Mouse (Mus musculus) forebrain, embryonic 13.5 days (tissue): ENCODE data around the gene Rfx8. TPM values are rescaled to one million over a fixed set of nuclear protein-coding genes. Genes with fewer than 3 reads are reported as not detected.
"Not testable (repeated sequence)": the region's sequence is repeated elsewhere in the genome, so short reads cannot be mapped to it uniquely, and the experiment has no call there.

Experiments used
- ATAC-seq: fragments of 200-750 bp; cut with Nextera tagmentation; 2 replicates; pipeline ENCODE4 v1.8.0; 2017
- H3K27ac ChIP-seq: fragments of 300-500 bp; sonication (generic); 2 replicates; pipeline ENCODE4 v1.5.1; 2015; ENCODE audit warnings: inconsistent platforms, mild to moderate bottlenecking, moderate library complexity
- H3K27me3 ChIP-seq: fragments of 300-500 bp; sonication (generic); 2 replicates; pipeline ENCODE4 v1.6.1; 2015; ENCODE audit warnings: mild to moderate bottlenecking, inconsistent platforms
- H3K36me3 ChIP-seq: fragments of 300-500 bp; sonication (generic); 2 replicates; pipeline ENCODE4 v1.6.1; 2015; ENCODE audit warnings: mild to moderate bottlenecking, inconsistent platforms; ENCODE audit not compliant: poor library complexity, severe bottlenecking
- H3K4me1 ChIP-seq: fragments of 300-500 bp; sonication (generic); 2 replicates; pipeline ENCODE4 v1.6.1; 2015; ENCODE audit warnings: inconsistent platforms
- H3K4me2 ChIP-seq: fragments of 300-500 bp; sonication (generic); 2 replicates; pipeline ENCODE4 v1.6.1; 2015; ENCODE audit warnings: inconsistent platforms, mild to moderate bottlenecking, moderate library complexity
- H3K4me3 ChIP-seq: fragments of 300-500 bp; sonication (generic); 2 replicates; pipeline ENCODE4 v1.5.1; 2015; ENCODE audit warnings: mild to moderate bottlenecking, inconsistent platforms
- H3K9ac ChIP-seq: fragments of 300-500 bp; sonication (generic); 2 replicates; pipeline ENCODE4 v1.6.1; 2015; ENCODE audit warnings: mild to moderate bottlenecking, inconsistent platforms
- H3K9me3 ChIP-seq: fragments of 300-500 bp; sonication (generic); replicated peaks from 2 replicates; pipeline ENCODE4 v1.6.1; 2016; ENCODE audit warnings: inconsistent platforms
- WGBS: fragments of 180-500 bp; shearing (Covaris S2); methylation state at CpG from one replicate; pipeline ENCODE4 v1.1.7; 2015; 5-methylcytosine and 5-hydroxymethylcytosine counted together
- polyA plus RNA-seq: library from polyadenylated mRNA; unstranded; fragments of >200 nt; fragmentation: Nextera tagmentation; extraction: Ambion mirVana; gene quantifications from 2 replicates; pipeline ENCODE4 v1.2.1, GENCODE M21; 2015

Rfx8 gene
- polyA plus RNA-seq, 1 experiment from 2014 or later: 0.18 TPM

- Histone ChIP-seq H3K4me2 (no peak overlapping the region), H3K36me3 (no peaks in the 10 kb centered on the region), H3K27me3 (peaks cover 8% of the 10 kb centered on the region), H3K9me3 (peaks cover 3% of the 10 kb centered on the region; the same call in 1 of the 2 replicates), H3K27ac (no peak overlapping the region), H3K9ac (no peak overlapping the region), H3K4me1 (no peaks in the 10 kb centered on the region), H3K4me3 (no peak overlapping the region)
- WGBS: 87% methylated on average over 6 of the region's 6 CpGs
- ATAC-seq: no peak
Measured at GRCm38 (mm10) chr1:39656976-39657529, 63.7 kb downstream of the Rfx8 start.

DNA sequence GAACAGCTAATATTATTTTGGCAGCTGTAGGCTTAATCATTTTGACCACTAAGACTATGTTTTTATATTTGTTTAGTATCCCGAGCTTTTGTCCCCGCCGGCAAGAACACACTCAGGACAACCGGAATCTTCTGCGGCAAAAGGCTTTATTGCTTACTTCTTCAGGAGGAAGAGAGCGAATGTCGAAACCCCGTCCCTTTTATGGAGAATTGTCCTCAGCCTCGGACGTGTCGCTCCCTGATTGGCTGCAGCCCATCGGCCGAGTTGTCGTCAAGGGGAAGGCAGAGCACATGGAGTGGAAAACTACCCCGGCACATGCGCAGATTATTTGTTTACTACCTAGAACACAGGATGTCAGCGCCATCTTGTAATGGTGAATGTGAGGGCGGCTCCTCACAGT, 65.9 kb downstream of the Rfx8 start:
- WGBS: 92% methylated on average over 18 of the region's 18 CpGs
- not testable (repeated sequence) for H3K27ac ChIP-seq, H3K9ac ChIP-seq, H3K4me2 ChIP-seq, H3K9me3 ChIP-seq, H3K4me3 ChIP-seq, H3K36me3 ChIP-seq, ATAC-seq
- Histone ChIP-seq H3K4me1 (peaks cover 13% of the 10 kb centered on the region), H3K27me3 (peaks cover 26% of the 10 kb centered on the region)

- WGBS: 88% methylated on average over 4 of the region's 4 CpGs
- Histone ChIP-seq H3K36me3 (no peaks in the 10 kb centered on the region), H3K27me3 (peaks cover 40% of the 10 kb centered on the region), H3K9me3 (no peaks in the 10 kb centered on the region), H3K4me3 (no peak overlapping the region), H3K27ac (no peak overlapping the region), H3K4me1 (peaks cover 21% of the 10 kb centered on the region), H3K9ac (no peak overlapping the region), H3K4me2 (no peak overlapping the region)
- no peak for ATAC-seq
Measured at GRCm38 (mm10) chr1:39653028-39653427, 67.8 kb downstream of the Rfx8 start.

- 41% methylated on average over 9 of the region's 9 CpGs for WGBS
- Histone ChIP-seq H3K4me2 (peak within 1 kb of the TSS; percentile 99), H3K27ac (no peak within 1 kb of the TSS), H3K4me1 (peaks cover 25% of the 10 kb centered on the region), H3K9ac (peak within 1 kb of the TSS; percentile 68), H3K4me3 (peak within 1 kb of the TSS; percentile 58), H3K36me3 (no peaks in the 10 kb centered on the region), H3K27me3 (peaks cover 47% of the 10 kb centered on the region), H3K9me3 (no peaks in the 10 kb centered on the region)
- ATAC-seq: no peak
Measured at GRCm38 (mm10) chr1:39651241-39651548, 69.6 kb downstream of the Rfx8 start, which contains the start of gene Creg2. Gene Creg2 (minus strand): TSS chr1:39651474.

- H3K27me3 ChIP-seq: peaks cover 47% of the 10 kb centered on the region
- H3K27ac ChIP-seq: no peak overlapping the region
- no peaks in the 10 kb centered on the region for H3K9me3 ChIP-seq
- peak; percentile 64 for ATAC-seq
- H3K36me3 ChIP-seq: no peaks in the 10 kb centered on the region
- peak overlapping the region; percentile 68 for H3K9ac ChIP-seq
- peak overlapping the region; percentile 58 for H3K4me3 ChIP-seq
- under 1% methylated on average over 70 of the region's 73 CpGs for WGBS
- H3K4me1 ChIP-seq: peaks cover 31% of the 10 kb centered on the region
- H3K4me2 ChIP-seq: peak overlapping the region; percentile 99
Measured at GRCm38 (mm10) chr1:39650435-39651240, 70.2 kb downstream of the Rfx8 start.

- no peak; the same call in 1 of the 2 replicates for ATAC-seq
- 16% methylated on average over 17 of the region's 17 CpGs for WGBS
- H3K27ac ChIP-seq: no peak overlapping the region
Measured at GRCm38 (mm10) chr1:39649691-39650434, 70.9 kb downstream of the Rfx8 start.

DNA sequence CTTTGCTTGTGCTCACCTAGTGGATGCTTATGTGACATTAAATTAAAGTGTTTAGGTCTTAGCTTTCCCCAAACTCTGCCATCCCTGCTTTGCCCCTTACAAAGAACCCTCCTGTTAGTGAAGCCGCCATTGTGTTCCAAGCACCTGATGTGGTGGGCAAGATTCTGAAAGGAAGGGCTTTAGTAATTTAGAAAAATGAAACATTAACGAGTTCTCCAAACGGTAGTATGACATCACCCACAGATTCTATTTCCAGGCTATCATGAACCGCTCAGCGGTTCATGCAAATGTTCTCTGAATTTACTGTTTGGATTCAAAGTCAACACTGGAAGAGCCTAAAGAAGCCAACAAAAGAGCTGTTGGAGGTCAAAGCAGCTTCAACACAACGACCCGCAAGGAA, 72.2 kb downstream of the Rfx8 start:
- no peak for ATAC-seq
- no peaks in the 10 kb centered on the region for H3K36me3 ChIP-seq
- WGBS: 43% methylated on average over 7 of the region's 7 CpGs
- no peaks in the 10 kb centered on the region for H3K9me3 ChIP-seq
- no peak overlapping the region for H3K4me3 ChIP-seq
- H3K27ac ChIP-seq: no peak overlapping the region
- H3K4me2 ChIP-seq: no peak overlapping the region
- H3K4me1 ChIP-seq: peaks cover 32% of the 10 kb centered on the region
- no peak overlapping the region for H3K9ac ChIP-seq
- peaks cover 47% of the 10 kb centered on the region for H3K27me3 ChIP-seq

More at GRCm38 (mm10) chr1:39649691-39650434, 70.9 kb downstream of the Rfx8 start:
- Histone ChIP-seq H3K36me3 (no peaks in the 10 kb centered on the region), H3K4me3 (peak overlapping the region; percentile 58), H3K9ac (peak overlapping the region; percentile 68), H3K27me3 (peaks cover 47% of the 10 kb centered on the region), H3K4me2 (peak overlapping the region; percentile 99), H3K4me1 (peaks cover 32% of the 10 kb centered on the region), H3K9me3 (no peaks in the 10 kb centered on the region)

- Histone ChIP-seq H3K4me1 (peaks cover 31% of the 10 kb centered on the region), H3K36me3 (no peaks in the 10 kb centered on the region), H3K4me3 (no peak overlapping the region), H3K9ac (no peak overlapping the region; the same call in 1 of the 2 replicates), H3K27me3 (peaks cover 33% of the 10 kb centered on the region), H3K9me3 (no peaks in the 10 kb centered on the region), H3K27ac (peak overlapping the region; percentile 65), H3K4me2 (no peak overlapping the region)
- peak; percentile 52; the same call in 1 of the 2 replicates for ATAC-seq
- 29% methylated on average over 8 of the region's 8 CpGs for WGBS
Measured at GRCm38 (mm10) chr1:39645905-39646759, 74.7 kb downstream of the Rfx8 start.

DNA sequence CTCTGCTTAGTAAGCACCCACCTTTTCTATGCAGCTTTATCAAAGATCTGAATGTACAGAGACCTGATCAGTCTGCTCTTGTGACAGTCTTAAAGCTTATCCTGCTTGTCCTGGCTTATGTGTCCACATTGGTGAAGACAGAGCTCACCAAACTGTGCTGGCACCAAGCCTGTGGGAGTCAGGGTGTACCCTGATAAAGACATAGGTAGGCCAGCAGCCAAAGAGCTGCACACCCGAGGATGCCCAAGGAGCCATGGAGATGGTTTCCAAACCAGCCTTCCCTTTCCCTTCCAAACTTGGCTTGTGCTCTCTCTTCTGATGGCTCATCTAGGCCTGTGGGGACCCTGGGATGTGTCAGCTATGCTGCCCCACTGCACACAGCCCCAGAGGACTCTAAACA, 76.5 kb downstream of the Rfx8 start:
- no peak for ATAC-seq
- Histone ChIP-seq H3K4me2 (no peak overlapping the region), H3K9me3 (no peaks in the 10 kb centered on the region), H3K4me3 (no peak overlapping the region), H3K9ac (no peak overlapping the region), H3K4me1 (peaks cover 16% of the 10 kb centered on the region), H3K27ac (no peak overlapping the region), H3K27me3 (peaks cover 17% of the 10 kb centered on the region), H3K36me3 (no peaks in the 10 kb centered on the region)
- WGBS: 62% methylated on average over 1 of the region's 1 CpGs

- no peak overlapping the region for H3K4me2 ChIP-seq
- no peaks in the 10 kb centered on the region for H3K27me3 ChIP-seq
- H3K36me3 ChIP-seq: no peaks in the 10 kb centered on the region
- H3K9ac ChIP-seq: no peak overlapping the region
- no peak overlapping the region for H3K4me3 ChIP-seq
- H3K9me3 ChIP-seq: no peaks in the 10 kb centered on the region
- H3K4me1 ChIP-seq: peaks cover 14% of the 10 kb centered on the region
- no peak for ATAC-seq
- H3K27ac ChIP-seq: no peak overlapping the region
- 92% methylated on average over 7 of the region's 7 CpGs for WGBS
Measured at GRCm38 (mm10) chr1:39641667-39642066, 79.1 kb downstream of the Rfx8 start.

DNA sequence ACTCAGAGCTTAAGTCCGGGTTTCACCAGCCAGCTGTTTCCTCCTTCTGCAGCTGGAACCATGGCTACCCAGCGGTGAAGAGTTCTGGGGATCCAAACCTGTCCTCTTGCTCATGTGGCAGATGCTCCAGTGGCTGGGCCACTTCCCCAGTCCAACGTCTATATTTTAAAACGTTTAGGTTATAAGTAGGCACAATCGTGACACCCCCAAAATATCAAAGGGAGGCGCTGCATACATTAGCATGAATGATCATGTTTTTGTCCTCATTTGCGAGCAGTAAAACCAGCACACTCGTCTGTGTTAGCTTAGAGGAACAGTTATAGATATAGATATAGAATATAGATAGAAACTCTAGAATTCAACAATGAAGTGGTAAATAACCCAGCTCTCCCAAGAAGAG, 83.7 kb downstream of the Rfx8 start:
- Histone ChIP-seq H3K27ac (no peak overlapping the region), H3K27me3 (no peaks in the 10 kb centered on the region), H3K4me1 (peaks cover 6% of the 10 kb centered on the region; the same call in 1 of the 2 replicates), H3K4me3 (no peak overlapping the region), H3K4me2 (no peak overlapping the region), H3K36me3 (no peaks in the 10 kb centered on the region), H3K9me3 (no peaks in the 10 kb centered on the region), H3K9ac (no peak overlapping the region)
- WGBS: 55% methylated on average over 8 of the region's 8 CpGs
- no peak for ATAC-seq
